Mouse (Mus musculus) brown adipose tissue, adult 24 weeks (tissue): ENCODE results near the gene Ppard. TPM values are rescaled to one million over a fixed set of nuclear protein-coding genes. Genes with fewer than 3 reads are reported as not detected.
"Not testable (repeated sequence)": the region's sequence is repeated elsewhere in the genome, so short reads cannot be mapped to it uniquely, and the experiment has no call there.

ENCODE experiments used
- H3K27ac ChIP-seq: fragments of 200-500 bp; replicated peaks from 2 replicates; pipeline ENCODE4 v1.5.1; 2012; ENCODE audit warnings: low read depth, mild to moderate bottlenecking, low read length
- H3K4me1 ChIP-seq: fragments of 200-500 bp; 2 replicates; pipeline ENCODE4 v1.6.1; 2012; ENCODE audit warnings: low read length, mixed read lengths; ENCODE audit not compliant: control insufficient read depth, insufficient read depth, insufficient read length
- H3K4me3 ChIP-seq: fragments of 200-500 bp; 2 replicates; pipeline ENCODE4 v1.5.1; 2012; ENCODE audit warnings: low read depth, mild to moderate bottlenecking, low read length, moderate library complexity; ENCODE audit not compliant: insufficient read depth
- polyA plus RNA-seq: library from polyadenylated mRNA; stranded (reverse); fragments of >200 nt; gene quantifications from 2 replicates; pipeline ENCODE4 v1.2.4, GENCODE M21; 2012; ENCODE audit not compliant: missing spikeins, insufficient read depth, insufficient read length

The Ppard gene
- polyA plus RNA-seq, 1 experiment: 15.2 TPM

DNA sequence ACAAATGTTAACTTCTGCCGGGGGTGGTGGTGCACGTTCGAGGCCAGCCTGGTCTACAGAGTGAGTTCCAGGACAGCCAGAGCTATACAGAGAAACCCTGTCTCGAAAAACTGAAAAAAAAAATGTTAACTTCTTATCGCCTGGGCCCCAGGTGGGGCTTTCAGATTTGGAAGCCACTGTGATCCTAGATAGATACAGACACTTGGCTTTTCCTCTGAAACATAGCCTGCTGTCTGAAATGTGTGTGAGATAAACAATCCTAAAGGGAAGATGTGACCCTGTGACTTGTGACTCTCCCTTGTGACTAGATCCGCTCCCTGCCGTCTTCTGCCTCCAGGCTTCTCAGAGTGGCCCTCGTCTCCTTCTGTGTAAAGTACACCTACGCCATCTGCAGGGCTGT is 85.2 kb downstream of the Ppard start:
- H3K27ac ChIP-seq: no peak overlapping the region
- peaks cover 3% of the 10 kb centered on the region; the same call in 1 of the 2 replicates for H3K4me1 ChIP-seq
- H3K4me3 ChIP-seq: no peak overlapping the region

DNA sequence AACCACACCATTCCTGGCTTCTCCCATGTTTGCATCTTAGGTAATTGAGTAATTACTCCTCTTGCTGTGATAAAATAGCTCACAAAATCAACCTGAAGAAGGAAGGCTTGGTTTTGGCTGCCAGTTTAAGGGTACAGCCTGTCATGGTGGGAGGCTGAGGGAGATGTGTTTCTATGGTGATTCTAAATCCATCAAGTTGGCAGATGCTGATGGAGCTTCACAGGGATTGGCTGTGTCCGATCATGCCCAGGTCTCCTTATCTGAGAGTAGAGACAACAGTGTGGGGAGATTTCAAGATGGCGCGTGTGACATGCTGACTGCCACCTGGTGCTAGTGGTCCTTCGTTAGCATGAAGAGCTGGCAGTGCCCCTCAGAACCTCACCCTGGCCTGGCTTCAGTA is 89.2 kb downstream of the Ppard start:
- Histone ChIP-seq H3K4me1 (no peaks in the 10 kb centered on the region), H3K4me3 (no peak overlapping the region), H3K27ac (no peak overlapping the region)

DNA sequence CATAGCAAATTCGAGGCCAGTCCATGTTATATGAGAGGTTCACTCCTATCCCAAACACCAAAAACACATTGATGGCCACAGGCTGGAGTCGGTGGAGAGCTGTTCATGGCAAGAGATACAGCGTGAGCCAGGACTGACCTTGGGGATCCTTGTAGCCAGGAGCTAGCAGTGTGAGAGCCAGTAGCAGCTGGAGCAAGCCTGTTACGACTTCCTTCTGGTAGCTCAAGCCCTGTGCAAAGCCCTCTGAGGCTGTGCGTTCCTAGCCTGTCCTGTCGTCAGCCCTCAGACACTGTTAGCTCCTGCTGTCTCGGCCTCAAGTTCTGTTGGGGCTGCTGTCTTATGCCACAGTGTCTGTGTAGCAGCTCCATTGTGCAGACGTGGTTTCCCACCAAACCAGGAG is 91.3 kb downstream of the Ppard start:
- Histone ChIP-seq H3K4me1 (no peaks in the 10 kb centered on the region), H3K4me3 (no peak overlapping the region), H3K27ac (no peak overlapping the region)

DNA sequence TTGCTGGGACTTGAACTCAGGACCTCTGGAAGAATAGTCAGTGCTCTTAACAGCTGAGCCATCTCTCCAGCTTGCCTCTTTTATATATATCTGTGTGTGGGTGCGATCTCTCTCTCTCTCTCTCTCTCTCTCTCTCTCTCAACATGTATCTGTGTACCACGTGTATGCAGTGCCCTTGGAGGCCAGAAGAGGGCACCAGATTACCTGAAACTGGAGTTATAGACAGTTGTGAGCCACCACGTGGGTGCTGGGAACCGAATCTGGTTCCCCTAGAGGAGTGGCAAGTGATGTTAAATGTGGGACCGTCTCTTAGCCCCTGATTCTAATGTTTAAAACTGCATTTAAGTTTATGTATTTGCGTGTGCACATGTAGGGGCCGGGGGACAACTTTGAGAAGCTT is 91.9 kb downstream of the Ppard start:
- not testable (repeated sequence) for H3K27ac ChIP-seq, H3K4me1 ChIP-seq, H3K4me3 ChIP-seq

DNA sequence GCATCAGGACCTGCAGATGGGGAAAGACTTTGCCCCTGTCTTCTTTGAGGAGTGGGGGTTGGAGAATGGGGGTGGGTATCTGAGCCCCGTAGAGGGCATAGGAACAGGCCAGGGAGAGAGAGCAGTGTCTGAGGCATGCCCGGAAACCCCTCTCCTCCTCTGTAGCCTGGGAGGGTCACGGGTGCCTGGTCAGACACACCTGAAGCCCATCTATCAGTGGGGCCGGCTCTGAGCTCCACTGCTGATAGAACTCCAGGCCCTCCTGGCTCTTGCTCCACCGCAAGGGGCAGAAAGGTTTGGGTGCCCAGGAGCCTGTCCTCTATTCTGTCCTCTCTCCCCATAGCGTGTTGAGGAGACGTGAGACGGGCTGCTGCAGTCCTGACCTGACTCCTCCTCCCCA is 93.3 kb downstream of the Ppard start:
- Histone ChIP-seq H3K4me3 (no peak overlapping the region), H3K4me1 (no peaks in the 10 kb centered on the region), H3K27ac (no peak overlapping the region)

DNA sequence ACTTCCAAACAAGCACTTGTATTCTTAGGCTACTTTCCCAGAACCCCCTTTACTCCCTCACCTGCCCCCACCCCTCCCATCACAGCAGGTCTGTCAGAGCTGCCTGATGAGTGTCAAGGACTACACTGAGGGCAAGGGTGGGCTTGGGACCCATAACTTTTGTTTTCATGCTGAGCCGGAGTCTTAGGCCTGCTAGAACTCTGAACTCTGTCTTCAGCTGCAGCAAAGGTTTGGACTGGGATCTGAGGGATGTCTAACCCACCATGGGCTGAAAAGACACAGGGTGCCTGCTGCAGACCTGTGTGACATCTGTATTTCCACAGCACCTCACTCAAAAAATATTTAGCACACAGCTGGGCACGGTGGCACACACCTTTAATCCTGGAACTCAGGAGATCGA is 94.5 kb downstream of the Ppard start:
- Histone ChIP-seq H3K4me1 (no peaks in the 10 kb centered on the region), H3K27ac (no peak overlapping the region), H3K4me3 (no peak overlapping the region)

DNA sequence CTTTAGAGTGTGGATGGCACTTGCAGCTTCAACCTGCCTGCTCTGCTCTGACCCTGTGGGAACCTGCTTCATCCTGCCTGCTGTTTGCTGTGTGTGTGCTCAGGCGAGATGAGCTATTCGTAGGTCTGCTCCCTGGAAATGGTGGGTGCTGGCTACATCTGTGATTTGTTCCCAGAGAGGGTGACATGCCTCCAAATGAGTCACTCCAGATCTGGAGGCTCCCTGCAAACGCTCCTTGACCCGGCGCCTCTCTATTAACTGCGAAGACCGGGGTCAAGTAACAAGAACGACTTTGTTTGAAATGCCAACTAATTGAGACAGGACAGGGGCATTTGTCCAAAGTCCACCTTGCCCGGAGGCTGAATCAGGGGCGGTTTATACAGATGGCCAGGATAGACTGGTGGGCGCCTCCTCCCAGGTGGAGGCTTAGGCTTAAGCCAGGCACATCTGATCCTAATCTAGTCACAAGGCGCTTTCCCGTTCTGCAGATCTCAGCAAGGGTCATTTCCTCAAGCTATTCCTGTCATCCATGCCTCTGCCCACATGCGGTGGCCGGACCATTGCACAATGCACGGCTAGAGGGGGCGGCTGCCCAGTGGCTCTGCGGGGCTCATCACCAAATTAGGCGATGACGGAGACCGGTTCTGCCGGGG is 95.3 kb downstream of the Ppard start:
- Histone ChIP-seq H3K4me3 (peak overlapping the region; percentile 51), H3K27ac (peak overlapping the region; percentile 49), H3K4me1 (no peaks in the 10 kb centered on the region)

DNA sequence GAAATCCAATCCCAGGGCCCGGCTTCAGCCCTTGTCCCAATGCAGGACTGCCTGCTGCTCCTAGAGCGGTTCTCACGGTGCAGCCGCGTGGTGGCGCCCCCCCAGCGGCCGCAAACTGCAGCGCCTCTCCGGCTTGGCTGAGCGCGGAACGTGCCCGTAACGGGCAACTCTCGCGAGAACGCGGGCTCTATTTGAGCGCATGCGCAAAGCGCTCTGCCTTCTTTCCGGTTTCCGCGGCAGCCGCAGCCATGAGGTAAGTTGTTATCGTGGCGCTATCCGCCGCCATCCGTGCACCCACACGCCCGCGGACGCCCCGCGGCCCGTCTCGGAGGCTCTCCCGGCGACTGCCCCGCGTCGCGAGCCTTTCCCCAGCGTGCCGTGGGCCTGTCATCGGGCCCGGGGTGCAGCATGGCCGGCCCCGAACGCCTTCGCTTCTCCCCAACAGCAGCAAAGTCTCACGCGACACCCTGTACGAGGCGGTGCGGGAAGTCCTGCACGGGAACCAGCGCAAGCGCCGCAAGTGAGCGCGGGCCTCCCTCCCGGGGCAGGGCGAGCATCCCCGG is 95.9 kb downstream of the Ppard start, which contains the start of gene Rpl10a:
Gene Rpl10a (plus strand): TSS at position 106 of the 563 bp plus-strand sequence.
- Histone ChIP-seq H3K4me1 (no peaks in the 10 kb centered on the region), H3K27ac (peak within 1 kb of the TSS; percentile 49), H3K4me3 (peak within 1 kb of the TSS; percentile 71)

DNA sequence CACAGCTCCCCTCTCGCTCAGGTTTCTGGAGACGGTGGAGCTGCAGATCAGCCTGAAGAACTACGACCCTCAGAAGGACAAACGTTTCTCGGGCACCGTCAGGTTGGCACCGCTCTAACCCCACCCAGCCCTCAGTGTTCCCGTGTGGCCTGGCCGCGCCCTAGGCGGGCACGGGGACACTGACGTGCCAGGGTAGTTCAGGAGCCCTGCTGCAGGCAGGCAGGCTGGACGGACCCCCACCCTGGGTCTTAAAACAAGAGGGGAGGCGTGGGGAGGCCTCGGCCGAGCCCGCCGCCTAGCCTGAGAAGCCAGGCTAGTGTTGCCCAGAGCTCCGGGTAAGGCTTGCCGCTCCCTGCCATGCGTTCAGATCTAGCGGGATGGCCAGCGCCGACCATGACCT is 96.4 kb downstream of the Ppard start:
- Histone ChIP-seq H3K4me1 (no peaks in the 10 kb centered on the region), H3K4me3 (peak overlapping the region; percentile 71), H3K27ac (peak overlapping the region; percentile 36)

DNA sequence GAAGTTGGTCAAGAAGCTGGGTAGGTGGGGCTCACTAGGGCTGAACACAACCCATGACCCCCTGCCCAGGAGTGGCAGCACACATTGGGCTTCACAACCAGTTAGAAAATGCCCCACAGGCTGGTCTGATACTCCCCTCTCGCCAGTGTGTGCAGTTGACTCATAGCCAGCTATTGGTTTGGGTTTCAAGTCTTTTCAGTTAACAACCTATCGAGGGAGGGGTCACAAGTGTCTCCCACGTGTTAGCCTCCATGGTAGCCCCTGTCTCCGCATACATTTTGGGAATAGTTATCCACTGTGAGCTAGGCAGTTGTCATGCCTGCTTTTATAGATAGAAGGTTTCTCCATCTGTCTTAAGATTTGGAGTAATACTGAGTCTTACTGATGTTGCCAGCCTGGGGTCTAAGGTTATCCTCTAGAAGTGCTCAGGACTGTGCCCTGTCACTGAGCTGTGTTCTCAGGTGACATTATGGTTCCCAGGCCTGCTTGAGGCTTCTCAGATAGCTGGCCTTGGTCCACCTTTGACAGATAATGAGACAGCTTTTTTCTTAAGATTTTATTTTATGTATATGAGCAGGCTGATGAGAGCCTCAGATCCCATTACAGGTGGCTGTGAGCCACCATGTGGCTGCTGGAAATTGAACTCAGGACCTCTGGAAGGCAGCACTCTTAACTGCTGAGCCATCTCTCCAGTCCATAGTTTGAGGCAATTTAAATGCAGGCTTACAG is 97.2 kb downstream of the Ppard start:
- Histone ChIP-seq H3K27ac (no peak overlapping the region), H3K4me1 (no peaks in the 10 kb centered on the region), H3K4me3 (peak overlapping the region; percentile 71)

DNA sequence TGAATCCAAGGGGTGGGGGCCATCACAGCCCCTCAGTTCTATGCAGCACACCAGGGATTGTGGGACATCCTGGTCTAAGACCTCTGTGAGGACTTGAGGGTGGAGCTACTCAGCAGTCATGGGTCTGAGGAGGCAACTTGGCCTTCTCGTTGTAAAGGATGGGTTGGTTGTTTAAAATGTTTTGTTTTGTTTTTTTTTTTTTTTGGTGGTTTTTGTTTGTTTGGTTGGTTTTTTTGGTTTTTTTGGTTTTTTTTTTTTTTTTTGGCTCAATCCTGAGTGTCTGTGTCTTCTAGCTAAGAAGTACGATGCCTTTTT is 97.7 kb downstream of the Ppard start:
- Histone ChIP-seq H3K27ac (no peak overlapping the region), H3K4me3 (peak overlapping the region; percentile 71; the same call in 1 of the 2 replicates), H3K4me1 (no peaks in the 10 kb centered on the region)

DNA sequence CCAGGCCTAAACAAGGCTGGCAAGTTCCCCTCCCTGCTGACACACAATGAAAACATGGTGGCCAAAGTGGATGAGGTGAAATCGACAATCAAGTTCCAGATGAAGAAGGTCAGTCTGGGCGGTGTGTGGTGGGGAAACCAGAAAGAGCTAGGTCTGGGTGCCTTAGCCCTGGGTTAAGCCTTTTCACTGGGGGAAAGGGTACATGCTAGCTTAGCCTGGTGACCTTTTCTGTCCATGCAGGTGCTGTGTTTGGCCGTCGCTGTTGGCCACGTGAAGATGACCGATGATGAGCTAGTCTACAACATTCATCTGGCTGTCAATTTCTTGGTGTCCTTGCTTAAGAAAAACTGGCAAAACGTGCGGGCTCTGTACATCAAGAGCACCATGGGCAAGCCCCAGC is 98.1 kb downstream of the Ppard start:
- not testable (repeated sequence) for H3K4me1 ChIP-seq, H3K27ac ChIP-seq, H3K4me3 ChIP-seq

DNA sequence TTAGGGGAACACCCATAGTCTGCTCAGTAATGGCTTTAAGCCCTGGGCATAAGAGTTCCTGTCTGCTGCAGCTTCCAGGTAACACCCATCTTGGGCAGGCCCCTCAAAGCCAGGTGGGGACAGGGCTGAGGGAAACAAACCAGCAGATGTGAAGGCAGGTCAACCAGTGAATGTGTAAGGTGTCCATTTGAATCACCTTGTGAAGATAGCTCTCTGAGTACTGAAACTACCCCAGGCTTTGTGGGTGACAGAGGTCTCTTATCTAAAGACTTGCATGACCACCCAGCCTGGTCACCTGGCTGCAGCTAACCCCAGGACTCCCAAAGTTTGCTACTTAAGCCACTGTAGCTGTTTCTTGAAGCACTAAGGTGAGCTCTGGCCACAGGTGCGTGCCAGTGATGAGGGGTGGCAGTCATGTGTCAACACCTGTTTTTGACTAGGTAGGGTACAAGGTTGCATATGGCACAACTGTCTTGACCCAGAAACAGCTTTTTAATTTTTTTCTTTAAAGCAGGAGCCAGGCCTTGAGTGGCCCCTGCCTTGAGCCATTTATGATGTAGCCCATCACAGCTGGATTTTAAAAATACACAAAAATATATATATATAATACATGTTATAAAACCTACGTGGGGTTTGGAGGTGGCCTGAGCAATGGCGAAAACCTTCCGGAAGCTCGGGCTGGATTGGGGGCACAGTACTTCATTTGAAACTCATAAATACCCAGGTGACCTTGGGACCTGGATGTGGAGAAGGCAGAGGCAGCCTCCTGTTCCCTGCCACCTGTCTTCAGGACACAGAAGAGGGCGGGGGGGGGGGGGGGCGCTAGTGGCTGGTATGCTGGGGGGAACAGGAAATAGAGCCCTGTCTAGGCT is 99.0 kb downstream of the Ppard start:
- no peak overlapping the region for H3K4me3 ChIP-seq
- no peak overlapping the region for H3K27ac ChIP-seq
- no peaks in the 10 kb centered on the region for H3K4me1 ChIP-seq

DNA sequence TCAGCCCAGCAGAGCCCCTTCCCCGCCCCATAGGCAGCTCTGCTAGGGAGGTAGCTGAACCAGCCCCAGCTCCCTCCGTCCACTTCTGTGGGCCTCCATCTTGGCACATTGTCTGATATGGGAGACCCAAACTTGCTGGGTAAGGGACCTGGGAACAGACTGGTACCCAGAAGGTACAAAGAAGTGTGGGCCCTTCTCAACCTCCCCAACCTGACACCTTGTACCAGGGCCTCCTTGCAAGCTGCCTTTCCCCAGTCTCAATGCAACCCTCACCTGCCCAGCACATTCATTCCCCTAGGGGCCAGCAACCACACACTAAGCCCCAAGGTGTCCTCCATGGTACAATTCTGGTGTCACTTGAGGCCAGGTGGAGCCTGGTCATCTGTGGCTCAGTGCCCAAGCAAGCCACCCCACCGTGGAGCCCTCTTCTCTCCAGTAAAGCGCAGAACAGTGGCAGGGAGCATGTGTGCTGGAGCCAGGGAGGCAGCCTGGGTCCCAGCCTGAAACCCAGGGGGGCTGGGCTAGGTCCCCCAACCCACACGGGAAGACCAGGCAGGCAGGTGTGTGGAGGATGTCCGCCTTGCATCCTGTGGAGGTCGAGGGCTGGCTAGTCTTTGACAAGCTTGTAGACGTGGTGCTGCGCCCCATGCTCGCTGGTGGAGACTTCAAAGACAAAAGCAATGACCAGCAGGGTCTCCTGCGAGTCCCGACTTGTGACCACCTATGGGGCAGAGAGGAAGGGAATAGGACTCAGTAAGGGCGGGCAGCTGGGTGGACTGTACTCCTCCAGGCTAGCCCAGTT is 99.8 kb downstream of the Ppard start:
- Histone ChIP-seq H3K27ac (no peak overlapping the region), H3K4me3 (no peak overlapping the region), H3K4me1 (no peaks in the 10 kb centered on the region)
